Mouse (Mus musculus): ENCODE results near the gene Prph2. TPM values are rescaled to one million over a fixed set of nuclear protein-coding genes. Genes with fewer than 3 reads are reported as not detected.

The Prph2 gene
- polyA plus RNA-seq, 1 experiment, result 0.09 TPM

GRCm38 (mm10) chr17:46926941-46927340 is 16.7 kb downstream of the Prph2 start:
- Histone ChIP-seq H3K4me1 (replicated peaks; ENCODE audit: control insufficient read depth, insufficient read depth, low read length) (no peaks in the 10 kb centered on the region), H3K27me3 (ENCODE audit: control insufficient read depth, insufficient read depth, low read length) (no peaks in the 10 kb centered on the region), H3K36me3 (ENCODE audit: control insufficient read depth, insufficient read depth, low read length) (peaks cover 10% of the 10 kb centered on the region), H3K27ac (ENCODE audit: control insufficient read depth, insufficient read depth, low read length) (no peak overlapping the region), H3K4me3 (ENCODE audit: control insufficient read depth, insufficient read depth, low read length) (no peak overlapping the region)
- 85% methylated on average over 3 of the region's 3 CpGs for whole genome bisulfite sequencing
- TF ChIP-seq POLR2A (IDR thresholded peaks at IDR 0.05; ENCODE audit: control insufficient read depth, extremely low read depth, insufficient read depth, low read length, poor library complexity), result no peak
- no peak for TF ChIP-seq CTCF (IDR thresholded peaks at IDR 0.05; ENCODE audit: borderline replicate concordance, control insufficient read depth, extremely low read depth, insufficient read depth, low read length, poor library complexity)
- DNase-seq, result no peak

- 96% methylated on average over 5 of the region's 5 CpGs for WGBS
- DNase-seq, result no peak
- no peak overlapping the region for H3K4me3 ChIP-seq (ENCODE audit: control insufficient read depth, insufficient read depth, low read length)
- peaks cover 18% of the 10 kb centered on the region for H3K36me3 ChIP-seq (ENCODE audit: control insufficient read depth, insufficient read depth, low read length)
- no peaks in the 10 kb centered on the region for H3K4me1 ChIP-seq (replicated peaks; ENCODE audit: control insufficient read depth, insufficient read depth, low read length)
- no peaks in the 10 kb centered on the region for H3K27me3 ChIP-seq (ENCODE audit: control insufficient read depth, insufficient read depth, low read length)
- H3K27ac ChIP-seq (ENCODE audit: control insufficient read depth, insufficient read depth, low read length), result no peak overlapping the region
- TF ChIP-seq CTCF (IDR thresholded peaks at IDR 0.05; ENCODE audit: borderline replicate concordance, control insufficient read depth, extremely low read depth, insufficient read depth, low read length, poor library complexity) (no peak), POLR2A (IDR thresholded peaks at IDR 0.05; ENCODE audit: control insufficient read depth, extremely low read depth, insufficient read depth, low read length, poor library complexity) (no peak)
These were observed 17.5 kb downstream of the Prph2 start for GRCm38 (mm10) chr17:46927781-46928180.

GRCm38 (mm10) chr17:46929277-46929676 is 19.0 kb downstream of the Prph2 start:
- no peaks in the 10 kb centered on the region for H3K27me3 ChIP-seq (ENCODE audit: control insufficient read depth, insufficient read depth, low read length)
- TF ChIP-seq POLR2A (IDR thresholded peaks at IDR 0.05; ENCODE audit: control insufficient read depth, extremely low read depth, insufficient read depth, low read length, poor library complexity) (no peak), CTCF (IDR thresholded peaks at IDR 0.05; ENCODE audit: borderline replicate concordance, control insufficient read depth, extremely low read depth, insufficient read depth, low read length, poor library complexity) (no peak)
- H3K4me3 ChIP-seq (ENCODE audit: control insufficient read depth, insufficient read depth, low read length), result no peak overlapping the region
- H3K4me1 ChIP-seq (replicated peaks; ENCODE audit: control insufficient read depth, insufficient read depth, low read length), result no peaks in the 10 kb centered on the region
- peaks cover 33% of the 10 kb centered on the region for H3K36me3 ChIP-seq (ENCODE audit: control insufficient read depth, insufficient read depth, low read length)
- 96% methylated on average over 12 of the region's 12 CpGs for WGBS
- DNase-seq, result no peak
- no peak overlapping the region for H3K27ac ChIP-seq (ENCODE audit: control insufficient read depth, insufficient read depth, low read length)

- peaks cover 39% of the 10 kb centered on the region for H3K36me3 ChIP-seq (ENCODE audit: control insufficient read depth, insufficient read depth, low read length)
- 97% methylated on average over 7 of the region's 7 CpGs for WGBS
- DNase-seq, result no peak
These were observed 19.6 kb downstream of the Prph2 start for GRCm38 (mm10) chr17:46929897-46930296.

GRCm38 (mm10) chr17:46932961-46933360 is 22.7 kb downstream of the Prph2 start:
- Histone ChIP-seq H3K27ac (ENCODE audit: control insufficient read depth, insufficient read depth, low read length) (no peak overlapping the region), H3K36me3 (ENCODE audit: control insufficient read depth, insufficient read depth, low read length) (peaks cover 54% of the 10 kb centered on the region), H3K4me1 (replicated peaks; ENCODE audit: control insufficient read depth, insufficient read depth, low read length) (no peaks in the 10 kb centered on the region), H3K27me3 (ENCODE audit: control insufficient read depth, insufficient read depth, low read length) (no peaks in the 10 kb centered on the region), H3K4me3 (ENCODE audit: control insufficient read depth, insufficient read depth, low read length) (no peak overlapping the region)
- WGBS, result 95% methylated on average over 5 of the region's 5 CpGs
- no peak for DNase-seq
- TF ChIP-seq POLR2A (IDR thresholded peaks at IDR 0.05; ENCODE audit: control insufficient read depth, extremely low read depth, insufficient read depth, low read length, poor library complexity) (no peak), CTCF (IDR thresholded peaks at IDR 0.05; ENCODE audit: borderline replicate concordance, control insufficient read depth, extremely low read depth, insufficient read depth, low read length, poor library complexity) (no peak)

More at GRCm38 (mm10) chr17:46929897-46930296, 19.6 kb downstream of the Prph2 start:
- Histone ChIP-seq H3K4me3 (ENCODE audit: control insufficient read depth, insufficient read depth, low read length) (no peak overlapping the region), H3K27me3 (ENCODE audit: control insufficient read depth, insufficient read depth, low read length) (no peaks in the 10 kb centered on the region), H3K27ac (ENCODE audit: control insufficient read depth, insufficient read depth, low read length) (no peak overlapping the region), H3K4me1 (replicated peaks; ENCODE audit: control insufficient read depth, insufficient read depth, low read length) (no peaks in the 10 kb centered on the region)
- no peak for TF ChIP-seq CTCF (IDR thresholded peaks at IDR 0.05; ENCODE audit: borderline replicate concordance, control insufficient read depth, extremely low read depth, insufficient read depth, low read length, poor library complexity)
- no peak for TF ChIP-seq POLR2A (IDR thresholded peaks at IDR 0.05; ENCODE audit: control insufficient read depth, extremely low read depth, insufficient read depth, low read length, poor library complexity)

- no peaks in the 10 kb centered on the region for H3K4me1 ChIP-seq (replicated peaks; ENCODE audit: control insufficient read depth, insufficient read depth, low read length)
- WGBS, result 91% methylated on average over 19 of the region's 19 CpGs
- no peaks in the 10 kb centered on the region for H3K27me3 ChIP-seq (ENCODE audit: control insufficient read depth, insufficient read depth, low read length)
- peak; percentile 60 for DNase-seq
- H3K27ac ChIP-seq (ENCODE audit: control insufficient read depth, insufficient read depth, low read length), result no peak overlapping the region
- no peak overlapping the region for H3K4me3 ChIP-seq (ENCODE audit: control insufficient read depth, insufficient read depth, low read length)
- H3K36me3 ChIP-seq (ENCODE audit: control insufficient read depth, insufficient read depth, low read length), result peaks cover 62% of the 10 kb centered on the region
- 0 out of 2 replicates have a peak, but pooled peaks have one; percentile 52 for TF ChIP-seq CTCF (IDR thresholded peaks at IDR 0.05; ENCODE audit: borderline replicate concordance, control insufficient read depth, extremely low read depth, insufficient read depth, low read length, poor library complexity)
- no peak for TF ChIP-seq POLR2A (IDR thresholded peaks at IDR 0.05; ENCODE audit: control insufficient read depth, extremely low read depth, insufficient read depth, low read length, poor library complexity)
These were observed 23.5 kb downstream of the Prph2 start for GRCm38 (mm10) chr17:46933557-46934348.

All from thymus, adult 2 months (tissue).